Mouse (Mus musculus) lung, postnatal 10 days (tissue): ENCODE results near the gene Syndig1.

Experiments
- DNase-seq: peaks from one replicate; pipeline ENCODE4 v3.0.0; 2021

Syndig1 gene

GRCm38 (mm10) chr2:149828911-149829310 is at the start of gene Syndig1:
TSS of gene Syndig1 (plus strand) at chr2:149829211.
- DNase-seq: no peak

GRCm38 (mm10) chr2:149798613-149799012 is 30.4 kb upstream of the Syndig1 start:
- no peak for DNase-seq

- DNase-seq: no peak
Measured at GRCm38 (mm10) chr2:149804599-149805140, 24.3 kb upstream of the Syndig1 start.

GRCm38 (mm10) chr2:149805256-149805655 is 23.8 kb upstream of the Syndig1 start:
- DNase-seq: no peak

GRCm38 (mm10) chr2:149812899-149813298 is 16.1 kb upstream of the Syndig1 start:
- no peak for DNase-seq

GRCm38 (mm10) chr2:149818395-149818794 is 10.6 kb upstream of the Syndig1 start:
- no peak for DNase-seq

GRCm38 (mm10) chr2:149819751-149820150 is 9.3 kb upstream of the Syndig1 start:
- no peak for DNase-seq

- no peak for DNase-seq
Measured at GRCm38 (mm10) chr2:149820201-149820600, 8.8 kb upstream of the Syndig1 start.

GRCm38 (mm10) chr2:149829955-149830535 is 1.0 kb downstream of the Syndig1 start:
- no peak for DNase-seq

- DNase-seq: peak; percentile 31
Measured at GRCm38 (mm10) chr2:149830536-149831458, 1.8 kb downstream of the Syndig1 start, which contains the start of gene C530025M09Rik. TSS of gene C530025M09Rik (minus strand) at chr2:149831213.

GRCm38 (mm10) chr2:149831459-149832245 is 2.6 kb downstream of the Syndig1 start:
- no peak for DNase-seq

GRCm38 (mm10) chr2:149832301-149832700 is 3.3 kb downstream of the Syndig1 start:
- no peak for DNase-seq

GRCm38 (mm10) chr2:149835091-149835490 is 6.1 kb downstream of the Syndig1 start:
- no peak for DNase-seq

- no peak for DNase-seq
Measured at GRCm38 (mm10) chr2:149836471-149837135, 7.6 kb downstream of the Syndig1 start.

GRCm38 (mm10) chr2:149839666-149840065 is 10.7 kb downstream of the Syndig1 start:
- DNase-seq: no peak

- peak; percentile 55 for DNase-seq
Measured at GRCm38 (mm10) chr2:149844575-149844974, 15.6 kb downstream of the Syndig1 start.

- no peak for DNase-seq
Measured at GRCm38 (mm10) chr2:149848778-149849177, 19.8 kb downstream of the Syndig1 start.

GRCm38 (mm10) chr2:149861002-149861401 is 32.0 kb downstream of the Syndig1 start:
- DNase-seq: no peak

- DNase-seq: no peak
Measured at GRCm38 (mm10) chr2:149865914-149866435, 37.0 kb downstream of the Syndig1 start.

GRCm38 (mm10) chr2:149870496-149870895 is 41.5 kb downstream of the Syndig1 start:
- no peak for DNase-seq

- DNase-seq: no peak
Measured at GRCm38 (mm10) chr2:149872496-149872895, 43.5 kb downstream of the Syndig1 start.

GRCm38 (mm10) chr2:149873346-149873745 is 44.3 kb downstream of the Syndig1 start:
- DNase-seq: no peak
